Mouse (Mus musculus): Measurements from ENCODE around the gene Mtch1.

DNA sequence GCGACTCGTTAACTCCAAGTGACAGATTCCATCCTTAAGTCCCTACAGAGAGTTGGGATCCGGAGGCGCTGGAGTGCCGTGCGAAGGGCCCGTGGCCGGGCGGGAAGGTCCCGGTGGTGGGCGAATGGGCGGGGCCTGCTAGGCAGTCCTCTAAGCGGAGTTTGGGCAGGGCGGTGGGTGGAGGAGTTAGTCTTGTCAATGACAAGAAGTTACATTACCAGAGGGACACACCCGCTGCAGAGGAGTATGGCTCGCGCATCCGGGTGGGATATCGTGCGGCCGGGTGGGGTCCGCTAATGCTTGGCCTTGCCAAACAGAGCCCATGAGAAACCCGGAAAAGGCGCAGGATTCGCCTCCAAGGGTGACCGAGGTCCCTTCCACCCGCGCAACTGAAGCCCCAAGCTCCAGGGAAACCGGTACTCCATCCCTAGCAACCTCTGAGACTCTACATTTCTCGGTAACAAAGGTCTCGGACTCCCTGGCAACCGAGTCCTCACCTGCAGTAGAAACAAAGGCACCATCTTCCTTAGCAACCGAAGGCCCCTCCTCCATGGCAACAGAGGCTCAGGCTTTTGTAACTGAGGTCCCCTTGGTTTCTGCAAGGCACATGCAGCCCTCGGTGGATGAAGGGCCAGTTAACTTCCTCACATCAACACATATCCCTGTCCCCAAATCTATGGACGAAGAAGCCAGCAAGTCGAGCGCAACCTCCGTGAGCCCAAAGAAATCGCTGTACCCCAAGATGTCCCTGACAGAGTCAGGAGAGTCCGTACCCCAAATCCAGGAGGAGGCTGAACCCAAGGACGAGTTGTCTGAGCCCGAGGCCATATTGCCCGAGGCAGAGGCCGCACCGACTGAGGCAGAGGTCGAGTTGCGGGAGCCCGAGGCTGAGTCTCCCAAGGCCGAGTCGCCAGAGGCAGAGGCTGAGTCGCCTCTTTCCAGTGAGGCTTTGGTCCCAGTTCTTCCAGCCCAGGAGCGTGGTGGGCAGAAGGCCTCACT, 20.9 kb downstream of the Mtch1 start:
- TF ChIP-seq EP300 (IDR thresholded peaks at IDR 0.05; ENCODE audit: low read depth) = no peak
- no peak for TF ChIP-seq CTCF (IDR thresholded peaks at IDR 0.05; ENCODE audit: low read depth)

Measured in heart, postnatal 0 days (tissue).